Mouse (Mus musculus): ENCODE data around the gene Rap2c. TPM values are rescaled to one million over a fixed set of nuclear protein-coding genes. Genes with fewer than 3 reads are reported as not detected.

Rap2c gene
- total and polyA plus RNA-seq, 3 experiments: 14.5 to 16.0 TPM; not detected in 1

DNA sequence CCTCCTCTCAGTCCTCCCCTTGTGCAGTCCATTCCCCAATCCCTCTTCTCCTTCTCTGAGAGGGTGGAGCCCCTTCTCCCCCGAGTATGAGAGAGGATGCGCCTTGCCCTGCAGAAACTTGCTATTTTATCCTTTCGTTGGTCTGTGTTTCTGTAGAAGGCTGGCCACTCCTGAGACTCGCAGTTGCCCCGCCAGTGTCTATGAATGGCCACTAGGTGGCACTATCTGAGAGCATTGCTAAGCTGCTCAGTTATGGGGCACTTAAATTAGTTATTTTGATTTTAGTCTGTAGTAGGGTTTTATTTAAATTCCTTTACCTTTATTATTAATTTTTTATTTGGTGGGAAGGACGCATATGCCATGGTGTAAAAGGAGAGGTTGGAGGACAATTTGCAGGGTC lies 48.0 kb upstream of the Rap2c start:
- no peak overlapping the region for H3K9ac ChIP-seq (ENCODE audit: control insufficient read depth, low read depth, low read length, poor library complexity, severe bottlenecking)
- no peaks in the 10 kb centered on the region for H3K9me3 ChIP-seq (replicated peaks; ENCODE audit: insufficient read depth, low read length)
- peak; percentile 71 for TF ChIP-seq RAD21 (IDR thresholded peaks at IDR 0.05; ENCODE audit: low read depth, low read length)
- no peak for TF ChIP-seq TAL1 (IDR thresholded peaks at IDR 0.05; ENCODE audit: low read length)
- no peak for TF ChIP-seq MYB (IDR thresholded peaks at IDR 0.05; ENCODE audit: low read depth, low read length)
- TF ChIP-seq ZC3H11A (IDR thresholded peaks at IDR 0.05; ENCODE audit: low read depth, low read length): peak; percentile 52
- peak; percentile 86 for TF ChIP-seq SMC3 (IDR thresholded peaks at IDR 0.05; ENCODE audit: low read depth, low read length)
- TF ChIP-seq NELFE (IDR thresholded peaks at IDR 0.05; ENCODE audit: low read depth, low read length): no peak
- peak; percentile 51 to 73 (median 72) for TF ChIP-seq CTCF (IDR thresholded peaks at IDR 0.05 in 2 of 3, conservative IDR thresholded peaks at IDR 0.05 in 1 of 3; ENCODE audit: control insufficient read depth in 1 of 3, insufficient read depth in 1 of 3, low read depth in 2 of 3, low read length in 3 of 3, poor library complexity in 1 of 3, severe bottlenecking in 1 of 3)
- no peak for TF ChIP-seq POLR2AphosphoS2 (IDR thresholded peaks at IDR 0.05; ENCODE audit: low read length)
- no peak for TF ChIP-seq ELF1 (IDR thresholded peaks at IDR 0.05; ENCODE audit: low read depth, low read length)
- no peaks in the 10 kb centered on the region for H3K4me1 ChIP-seq (ENCODE audit: control insufficient read depth in 1 of 2, insufficient read depth in 2 of 2, low read length in 2 of 2)
- peak; percentile 74 for DNase-seq (ENCODE audit: low read depth, low spot score)
- H3K79me2 ChIP-seq (ENCODE audit: control insufficient read depth, insufficient read depth, low read length, poor library complexity): no peaks in the 10 kb centered on the region
- peak overlapping the region; percentile 19 to 36; a peak in 2 of 4 replicates for H3K4me3 ChIP-seq (ENCODE audit: control insufficient read depth in 1 of 2, insufficient read depth in 1 of 2, low read depth in 2 of 2, low read length in 2 of 2)
- H3K36me3 ChIP-seq (ENCODE audit: control insufficient read depth in 1 of 2, insufficient read depth in 2 of 2, low read length in 2 of 2): no peaks in the 10 kb centered on the region
- H3K27ac ChIP-seq (ENCODE audit: control insufficient read depth, low read depth, low read length): no peak overlapping the region
- H3K27me3 ChIP-seq (ENCODE audit: control insufficient read depth in 1 of 2, insufficient read depth in 2 of 2, low read length in 2 of 2): no peaks in the 10 kb centered on the region

- Histone ChIP-seq H3K4me3 (ENCODE audit: control insufficient read depth in 1 of 2, insufficient read depth in 1 of 2, low read depth in 2 of 2, low read length in 2 of 2) (peak overlapping the region in 1 of 2 experiments; percentile 19; a peak in 1 of 4 replicates), H3K27me3 (ENCODE audit: control insufficient read depth in 1 of 2, insufficient read depth in 2 of 2, low read length in 2 of 2) (no peaks in the 10 kb centered on the region), H3K79me2 (ENCODE audit: control insufficient read depth, insufficient read depth, low read length, poor library complexity) (no peaks in the 10 kb centered on the region), H3K36me3 (ENCODE audit: control insufficient read depth in 1 of 2, insufficient read depth in 2 of 2, low read length in 2 of 2) (no peaks in the 10 kb centered on the region), H3K9ac (ENCODE audit: control insufficient read depth, low read depth, low read length, poor library complexity, severe bottlenecking) (no peak overlapping the region), H3K27ac (ENCODE audit: control insufficient read depth, low read depth, low read length) (no peak overlapping the region), H3K9me3 (replicated peaks; ENCODE audit: insufficient read depth, low read length) (no peaks in the 10 kb centered on the region), H3K4me1 (ENCODE audit: control insufficient read depth in 1 of 2, insufficient read depth in 2 of 2, low read length in 2 of 2) (no peaks in the 10 kb centered on the region)
- TF ChIP-seq RAD21 (IDR thresholded peaks at IDR 0.05; ENCODE audit: low read depth, low read length): peak; percentile 47
- no peak for TF ChIP-seq CHD2 (IDR thresholded peaks at IDR 0.05; ENCODE audit: low read length)
- TF ChIP-seq KAT2A (conservative IDR thresholded peaks at IDR 0.05; ENCODE audit: low read depth, low read length): no peak
- no peak for TF ChIP-seq NELFE (IDR thresholded peaks at IDR 0.05; ENCODE audit: low read depth, low read length)
- TF ChIP-seq JUND (IDR thresholded peaks at IDR 0.05; ENCODE audit: low read depth, low read length): peak; percentile 97
- TF ChIP-seq SMC3 (IDR thresholded peaks at IDR 0.05; ENCODE audit: low read depth, low read length): peak; percentile 56
- TF ChIP-seq MAFK (IDR thresholded peaks at IDR 0.05; ENCODE audit: borderline replicate concordance, low read depth, low read length): no peak
- no peak for TF ChIP-seq USF1 (IDR thresholded peaks at IDR 0.05; ENCODE audit: low read depth, low read length)
- TF ChIP-seq E2F4 (IDR thresholded peaks at IDR 0.05; ENCODE audit: borderline replicate concordance, low read depth, low read length): no peak
- TF ChIP-seq TAL1 (IDR thresholded peaks at IDR 0.05; ENCODE audit: low read length): no peak
- no peak for TF ChIP-seq ZNF384 (IDR thresholded peaks at IDR 0.05; ENCODE audit: low read depth, low read length)
- TF ChIP-seq NRF1 (IDR thresholded peaks at IDR 0.05; ENCODE audit: insufficient read depth, low read depth, low read length, poor library complexity, severe bottlenecking): no peak
- TF ChIP-seq CHD1 (IDR thresholded peaks at IDR 0.05; ENCODE audit: low read depth, low read length): no peak
- TF ChIP-seq CTCF (IDR thresholded peaks at IDR 0.05 in 2 of 3, conservative IDR thresholded peaks at IDR 0.05 in 1 of 3; ENCODE audit: control insufficient read depth in 1 of 3, insufficient read depth in 1 of 3, low read depth in 2 of 3, low read length in 3 of 3, poor library complexity in 1 of 3, severe bottlenecking in 1 of 3): peak; percentile 20 to 46 (median 22); a peak in 4 of 6 replicates
- TF ChIP-seq EP300 (IDR thresholded peaks at IDR 0.05; ENCODE audit: low read depth in 1 of 2, low read length in 2 of 2): no peak
- TF ChIP-seq ZKSCAN1 (IDR thresholded peaks at IDR 0.05; ENCODE audit: low read depth, low read length): no peak
- TF ChIP-seq TBP (IDR thresholded peaks at IDR 0.05; ENCODE audit: low read depth, low read length): 0 out of 2 replicates have a peak, but pooled peaks have one; percentile 42
- TF ChIP-seq MAZ (IDR thresholded peaks at IDR 0.05; ENCODE audit: low read depth, low read length): no peak
- TF ChIP-seq HCFC1 (IDR thresholded peaks at IDR 0.05; ENCODE audit: low read depth, low read length): no peak
- TF ChIP-seq ETS1 (IDR thresholded peaks at IDR 0.05; ENCODE audit: low read depth, low read length): no peak
- TF ChIP-seq MXI1 (IDR thresholded peaks at IDR 0.05; ENCODE audit: low read depth, low read length): no peak
- no peak for TF ChIP-seq MEF2A (IDR thresholded peaks at IDR 0.05; ENCODE audit: extremely low read depth, insufficient replicate concordance, low read depth, low read length, poor library complexity, severe bottlenecking)
- TF ChIP-seq MAX (IDR thresholded peaks at IDR 0.05; ENCODE audit: low read length): no peak
- TF ChIP-seq MYC (IDR thresholded peaks at IDR 0.05; ENCODE audit: low read depth, low read length): no peak
- peak; percentile 70 for DNase-seq (ENCODE audit: low read depth, low spot score)
Measured at GRCm38 (mm10) chrX:51065158-51065664, 47.4 kb upstream of the Rap2c start.
